Mouse (Mus musculus) heart, embryonic 16.5 days (tissue): ENCODE results near the gene E130218I03Rik. TPM values are rescaled to one million over a fixed set of nuclear protein-coding genes. Genes with fewer than 3 reads are reported as not detected.

Experiments used
- ATAC-seq: fragments of 200-750 bp; cut with Nextera tagmentation; replicated peaks from 2 replicates; pipeline ENCODE4 v1.8.0; 2017; ENCODE audit warnings: moderate number of reproducible peaks; ENCODE audit not compliant: insufficient read depth, low FRiP score; ENCODE audit errors: extremely low read depth
- H3K27ac ChIP-seq: fragments of 300-500 bp; sonication (generic); 2 replicates; pipeline ENCODE4 v1.5.1; 2014; ENCODE audit warnings: mild to moderate bottlenecking, low read length, control low read depth, moderate library complexity
- H3K27me3 ChIP-seq: fragments of 300-500 bp; sonication (generic); 2 replicates; pipeline ENCODE4 v1.6.1; 2014; ENCODE audit warnings: low read length, mixed read lengths; ENCODE audit not compliant: control insufficient read depth, insufficient read depth
- H3K36me3 ChIP-seq: fragments of 300-500 bp; sonication (generic); 2 replicates; pipeline ENCODE4 v1.6.1; 2014; ENCODE audit not compliant: control insufficient read depth, insufficient read depth
- H3K4me1 ChIP-seq: fragments of 300-500 bp; sonication (generic); 2 replicates; pipeline ENCODE4 v1.6.1; 2014; ENCODE audit warnings: low read length, mixed read lengths; ENCODE audit not compliant: control insufficient read depth, insufficient read depth
- H3K4me2 ChIP-seq: fragments of 300-500 bp; sonication (generic); 2 replicates; pipeline ENCODE4 v1.6.1; 2014; ENCODE audit warnings: low read depth, mild to moderate bottlenecking, control low read depth, low read length
- H3K4me3 ChIP-seq: fragments of 300-500 bp; sonication (generic); 2 replicates; pipeline ENCODE4 v1.5.1; 2014; ENCODE audit warnings: mild to moderate bottlenecking, control low read depth, low read length
- H3K9ac ChIP-seq: fragments of 300-500 bp; sonication (generic); 2 replicates; pipeline ENCODE4 v1.6.1; 2014; ENCODE audit warnings: low read length, control low read depth
- H3K9me3 ChIP-seq: fragments of 300-500 bp; sonication (generic); replicated peaks from 2 replicates; pipeline ENCODE4 v1.6.1; 2016; ENCODE audit warnings: low read length; ENCODE audit not compliant: control insufficient read depth
- WGBS: fragments of 180-500 bp; shearing (Covaris S2); extraction: QIAGEN DNeasy Blood & Tissue Kit; methylation state at CpG from one replicate; pipeline ENCODE4 v1.1.7; 2014; 5-methylcytosine and 5-hydroxymethylcytosine counted together
- polyA plus RNA-seq: library from polyadenylated mRNA; unstranded; fragments of >200 nt; fragmentation: Nextera tagmentation; extraction: Ambion mirVana; gene quantifications from 2 replicates; pipeline ENCODE4 v1.2.1, GENCODE M21; 2015

Gene E130218I03Rik
- polyA plus RNA-seq, 1 experiment from 2014 or later = not detected

DNA sequence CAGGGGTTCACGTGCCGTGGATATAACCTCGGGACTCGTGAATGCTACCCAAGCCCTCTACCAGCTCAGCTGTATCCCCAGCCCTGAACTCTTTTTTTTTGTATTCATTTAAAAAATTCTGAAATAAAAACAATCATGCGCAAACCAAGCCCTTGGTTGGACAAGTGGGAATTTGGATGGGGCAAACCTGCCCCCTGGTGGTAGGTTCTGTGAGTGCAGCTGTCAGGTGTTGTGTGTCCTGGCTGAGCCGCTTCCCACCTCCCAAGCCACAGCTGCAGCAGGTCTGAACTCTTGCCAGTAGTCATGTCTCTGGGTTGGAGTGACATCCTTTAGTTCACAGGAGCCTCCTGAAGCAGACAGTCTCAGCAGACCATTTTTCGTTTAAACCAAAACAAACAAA lies 48.6 kb downstream of the E130218I03Rik start:
- Histone ChIP-seq H3K9ac (no peak overlapping the region), H3K4me3 (no peak overlapping the region), H3K4me2 (no peak overlapping the region), H3K9me3 (0 out of 2 replicates have a peak, but pooled peaks cover 3% of the 10 kb centered on the region), H3K27ac (0 out of 2 replicates have a peak overlapping the region, but pooled peaks have one; percentile 92), H3K4me1 (peaks cover 32% of the 10 kb centered on the region), H3K27me3 (no peaks in the 10 kb centered on the region), H3K36me3 (no peaks in the 10 kb centered on the region)
- WGBS = 14% methylated on average over 7 of the region's 7 CpGs
- ATAC-seq = no peak

DNA sequence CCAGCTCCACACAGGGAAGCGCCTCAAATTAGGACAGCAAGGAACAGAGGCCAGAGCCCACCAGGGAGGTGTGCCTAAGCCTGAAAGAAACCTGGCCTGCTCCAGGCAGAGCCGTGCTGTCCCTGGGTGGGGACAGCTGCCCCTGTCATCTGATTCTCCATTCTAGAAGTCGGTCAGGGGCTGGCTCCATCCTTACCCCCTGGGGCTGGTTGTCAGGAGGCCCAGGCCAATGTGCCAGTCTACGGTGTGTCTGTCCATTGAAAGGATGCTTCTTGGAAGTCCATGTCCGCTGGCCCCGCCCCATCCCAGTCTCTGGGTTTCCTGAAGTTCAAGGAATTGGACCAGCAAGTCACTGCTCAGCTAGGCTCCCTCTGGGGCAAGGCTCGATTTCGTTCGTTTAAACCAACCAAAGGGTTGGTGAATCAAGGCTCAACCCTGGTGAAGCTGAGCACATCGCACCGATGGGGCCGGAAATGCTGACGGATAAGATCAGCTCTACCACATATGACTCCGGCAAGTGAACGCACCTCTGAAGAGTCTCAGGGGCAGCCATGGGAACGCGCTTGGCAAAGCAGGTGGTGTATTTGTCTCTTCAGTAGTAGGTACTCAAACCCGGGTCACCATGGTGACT lies 49.7 kb downstream of the E130218I03Rik start:
- no peak for ATAC-seq
- Histone ChIP-seq H3K4me1 (peaks cover 33% of the 10 kb centered on the region), H3K4me2 (peak overlapping the region; percentile 63), H3K27me3 (no peaks in the 10 kb centered on the region), H3K9me3 (0 out of 2 replicates have a peak, but pooled peaks cover 3% of the 10 kb centered on the region), H3K36me3 (no peaks in the 10 kb centered on the region), H3K9ac (peak overlapping the region; percentile 47), H3K4me3 (peak overlapping the region; percentile 33), H3K27ac (peak overlapping the region; percentile 92)
- 35% methylated on average over 18 of the region's 18 CpGs for WGBS

DNA sequence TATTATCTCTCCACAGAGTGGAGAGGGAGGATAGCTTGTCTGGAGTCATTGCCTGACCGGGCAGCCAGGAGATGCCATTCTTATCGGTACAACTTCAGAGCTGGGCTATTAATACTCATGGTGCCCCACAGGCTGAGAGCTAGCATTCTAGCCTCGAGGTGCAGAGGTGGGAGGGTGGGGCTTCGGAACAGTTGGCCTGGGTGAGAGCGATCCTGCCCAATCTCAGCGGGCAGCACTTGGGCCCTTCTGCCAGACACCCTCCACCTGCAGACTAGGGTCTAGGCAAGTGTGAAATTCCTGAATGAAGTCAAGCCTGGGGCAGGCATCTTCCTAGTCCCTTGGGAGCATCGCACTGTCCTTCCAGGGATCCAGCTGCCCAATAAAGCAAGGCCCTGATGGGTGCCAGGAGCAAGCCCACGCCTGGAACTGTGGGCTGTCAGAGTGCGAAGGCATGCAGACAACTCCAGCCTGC lies 50.3 kb downstream of the E130218I03Rik start:
- peak overlapping the region; percentile 97 for H3K27ac ChIP-seq
- no peaks in the 10 kb centered on the region for H3K36me3 ChIP-seq
- ATAC-seq = peak; percentile 95
- H3K9me3 ChIP-seq = 0 out of 2 replicates have a peak, but pooled peaks cover 3% of the 10 kb centered on the region
- H3K9ac ChIP-seq = peak overlapping the region; percentile 53
- peak overlapping the region; percentile 27 for H3K4me3 ChIP-seq
- H3K4me1 ChIP-seq = peaks cover 30% of the 10 kb centered on the region
- no peaks in the 10 kb centered on the region for H3K27me3 ChIP-seq
- H3K4me2 ChIP-seq = peak overlapping the region; percentile 63
- 25% methylated on average over 9 of the region's 9 CpGs for WGBS

Other genes with a start within 250 kb of the E130218I03Rik start
- gene Dhdds, start 242.7 kb upstream of the E130218I03Rik start, polyA plus RNA-seq = 33.6 and 35.8 TPM in 2 replicates
- 0.09 TPM in 1 of 2 replicates, not detected in the other for gene Lin28a, start 224.8 kb upstream of the E130218I03Rik start, polyA plus RNA-seq
- gene Zfp683, start 189.8 kb upstream of the E130218I03Rik start, polyA plus RNA-seq = 0.09 TPM in 1 of 2 replicates, not detected in the other
- gene Crybg2, start 182.8 kb upstream of the E130218I03Rik start, polyA plus RNA-seq = 0.37 and 0.91 TPM in 2 replicates
- gene Cd52, start 148.6 kb upstream of the E130218I03Rik start, polyA plus RNA-seq = 16.6 and 28.6 TPM in 2 replicates
- gene Ubxn11, start 141.1 kb upstream of the E130218I03Rik start, polyA plus RNA-seq = 3.5 and 3.9 TPM in 2 replicates
- gene Sh3bgrl3, start 114.9 kb upstream of the E130218I03Rik start, polyA plus RNA-seq = 213 and 218 TPM in 2 replicates
- 44.2 and 51.5 TPM in 2 replicates for gene Cep85, start 56.5 kb upstream of the E130218I03Rik start, polyA plus RNA-seq
- 0.05 TPM in 1 of 2 replicates, not detected in the other for gene Gm7534, start 40.7 kb upstream of the E130218I03Rik start, polyA plus RNA-seq
- not detected in 2 replicates for gene Catsper4, start 16.3 kb upstream of the E130218I03Rik start, polyA plus RNA-seq
- gene Cnksr1, start 5.3 kb upstream of the E130218I03Rik start, polyA plus RNA-seq = 1.1 and 2.3 TPM in 2 replicates
- 8.7 and 9.5 TPM in 2 replicates for gene Zfp593, start 1.9 kb downstream of the E130218I03Rik start, polyA plus RNA-seq
- not detected in 2 replicates for gene Gm30191, start 3.3 kb downstream of the E130218I03Rik start, polyA plus RNA-seq
- gene Grrp1, start 10.4 kb downstream of the E130218I03Rik start, polyA plus RNA-seq = 5.8 and 6.3 TPM in 2 replicates
- gene Pdik1l, start 44.2 kb downstream of the E130218I03Rik start, polyA plus RNA-seq = 13.0 and 13.9 TPM in 2 replicates
- gene Trim63, start 71.5 kb downstream of the E130218I03Rik start, polyA plus RNA-seq = 175 and 177 TPM in 2 replicates
- gene Slc30a2, start 99.5 kb downstream of the E130218I03Rik start, polyA plus RNA-seq = 0.21 and 0.42 TPM in 2 replicates
- gene Extl1, start 140.2 kb downstream of the E130218I03Rik start, polyA plus RNA-seq = 2.6 and 2.8 TPM in 2 replicates
- 9.6 and 10.5 TPM in 2 replicates for gene Pafah2, start 152.7 kb downstream of the E130218I03Rik start, polyA plus RNA-seq
- 936 and 979 TPM in 2 replicates for gene Stmn1, start 224.7 kb downstream of the E130218I03Rik start, polyA plus RNA-seq